Mouse (Mus musculus): Measurements from ENCODE around the gene Uaca. TPM values are rescaled to one million over a fixed set of nuclear protein-coding genes. Genes with fewer than 3 reads are reported as not detected.
A peak's percentile ranks its signal among the peaks of the same experiment; 100 is the strongest.
"Not testable (repeated sequence)": the region's sequence is repeated elsewhere in the genome, so short reads cannot be mapped to it uniquely, and the experiment has no call there.

The Uaca gene
- total RNA-seq, 2 experiments from 2014 or later, result 0.07 TPM; not detected in 1

GRCm38 (mm10) chr9:60790282-60790681 is 4.1 kb upstream of the Uaca start:
- no peak for ATAC-seq (ENCODE audit: poor library complexity, severe bottlenecking)

GRCm38 (mm10) chr9:60794841-60795351 is 554 bp downstream of the Uaca start:
- ATAC-seq (ENCODE audit: poor library complexity, severe bottlenecking), result peak; percentile 60

GRCm38 (mm10) chr9:60796076-60796475 is 1.7 kb downstream of the Uaca start:
- ATAC-seq (ENCODE audit: poor library complexity, severe bottlenecking), result no peak

- no peak for ATAC-seq (ENCODE audit: poor library complexity, severe bottlenecking)
These were observed 2.8 kb downstream of the Uaca start for GRCm38 (mm10) chr9:60797126-60797525.

- ATAC-seq (ENCODE audit: poor library complexity, severe bottlenecking), result no peak
These were observed 4.7 kb downstream of the Uaca start for GRCm38 (mm10) chr9:60799061-60799460.

- no peak for ATAC-seq (ENCODE audit: poor library complexity, severe bottlenecking)
These were observed 6.5 kb downstream of the Uaca start for GRCm38 (mm10) chr9:60800663-60801382.

- ATAC-seq (ENCODE audit: poor library complexity, severe bottlenecking), result no peak
These were observed 7.4 kb downstream of the Uaca start for GRCm38 (mm10) chr9:60801746-60802145.

- ATAC-seq (ENCODE audit: poor library complexity, severe bottlenecking), result no peak
These were observed 8.0 kb downstream of the Uaca start for GRCm38 (mm10) chr9:60802341-60802740.

GRCm38 (mm10) chr9:60806021-60806420 is 11.7 kb downstream of the Uaca start:
- no peak for ATAC-seq (ENCODE audit: poor library complexity, severe bottlenecking)

- ATAC-seq (ENCODE audit: poor library complexity, severe bottlenecking), result no peak
These were observed 13.7 kb downstream of the Uaca start for GRCm38 (mm10) chr9:60807996-60808395.

- ATAC-seq (ENCODE audit: poor library complexity, severe bottlenecking), result no peak
These were observed 19.0 kb downstream of the Uaca start for GRCm38 (mm10) chr9:60813139-60813880.

GRCm38 (mm10) chr9:60815502-60815901 is 21.2 kb downstream of the Uaca start:
- ATAC-seq (ENCODE audit: poor library complexity, severe bottlenecking), result no peak

- no peak for ATAC-seq (ENCODE audit: poor library complexity, severe bottlenecking)
These were observed 23.2 kb downstream of the Uaca start for GRCm38 (mm10) chr9:60817585-60817984.

- ATAC-seq (ENCODE audit: poor library complexity, severe bottlenecking), result not testable (repeated sequence)
These were observed 24.2 kb downstream of the Uaca start for GRCm38 (mm10) chr9:60818582-60818981.

GRCm38 (mm10) chr9:60819340-60819739 is 25.0 kb downstream of the Uaca start:
- no peak for ATAC-seq (ENCODE audit: poor library complexity, severe bottlenecking)

GRCm38 (mm10) chr9:60821501-60821900 is 27.2 kb downstream of the Uaca start:
- ATAC-seq (ENCODE audit: poor library complexity, severe bottlenecking), result no peak

- no peak for ATAC-seq (ENCODE audit: poor library complexity, severe bottlenecking)
These were observed 28.3 kb downstream of the Uaca start for GRCm38 (mm10) chr9:60822681-60823080.

- no peak for ATAC-seq (ENCODE audit: poor library complexity, severe bottlenecking)
These were observed 31.2 kb downstream of the Uaca start for GRCm38 (mm10) chr9:60825506-60825905.

GRCm38 (mm10) chr9:60826759-60827158 is 32.4 kb downstream of the Uaca start:
- ATAC-seq (ENCODE audit: poor library complexity, severe bottlenecking), result no peak

GRCm38 (mm10) chr9:60828196-60828595 is 33.9 kb downstream of the Uaca start:
- no peak for ATAC-seq (ENCODE audit: poor library complexity, severe bottlenecking)

GRCm38 (mm10) chr9:60829610-60830009 is 35.3 kb downstream of the Uaca start:
- ATAC-seq (ENCODE audit: poor library complexity, severe bottlenecking), result no peak

- ATAC-seq (ENCODE audit: poor library complexity, severe bottlenecking), result no peak
These were observed 35.7 kb downstream of the Uaca start for GRCm38 (mm10) chr9:60830079-60830478.

Measured in megakaryocyte, adult 5-6 weeks (primary cell).